In the genomic region with DNA sequence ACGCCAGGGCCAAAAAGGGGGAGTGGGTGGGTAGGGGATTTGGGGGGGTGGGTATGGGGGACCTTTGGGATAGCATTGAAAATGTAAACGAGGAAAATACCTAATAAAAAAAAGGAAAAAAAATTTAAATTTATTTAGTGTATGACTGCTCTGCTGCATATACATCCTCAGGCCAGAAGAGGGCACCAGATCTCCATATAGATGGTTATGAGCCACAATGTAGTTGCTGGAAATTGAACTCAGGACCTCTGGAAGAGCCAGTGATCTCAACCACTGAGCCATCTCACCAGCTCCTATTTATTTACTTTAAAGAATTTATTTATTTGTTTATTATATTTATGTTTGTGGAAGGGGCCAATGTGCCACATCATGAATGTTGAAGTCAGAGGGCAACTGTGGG, we compare ENCODE assay signal across 26 mouse cellular contexts. TPM values are rescaled to one million over a fixed set of nuclear protein-coding genes. Genes with fewer than 3 reads are reported as not detected.
DNase-seq lines count a peak whose midpoint lies in the region; ATAC-seq and TF ChIP-seq lines count a peak whose summit lies in the region.
"Not testable (repeated sequence)": the region's sequence is repeated elsewhere in the genome, so short reads cannot be mapped to it uniquely, and the experiment has no call there.
"Had no signal": no experiment of that assay in that cellular context is flagged by ENCODE, and none has a peak within 500 bp of the region (broad histone marks: within the 10 kb centered on the region; RNA-seq: fewer than 3 reads in every experiment).

No protein-coding gene starts in this region.

- H3K9ac ChIP-seq in hindbrain, embryonic 11.5 days (ENCODE audit: low read depth, low read length); liver, postnatal 0 days (replicated peaks): not testable (repeated sequence)

- not testable (repeated sequence) for ATAC-seq in Patski; liver, postnatal 0 days
- ATAC-seq in hindbrain, embryonic 11.5 days (ENCODE audit: low FRiP score) = 0 out of 2 replicates have a peak, but pooled peaks have one; percentile 19

- H3K36me3 ChIP-seq in E14TG2a.4 (ENCODE audit: insufficient read depth, low read length); hindbrain, embryonic 11.5 days (ENCODE audit: control insufficient read depth, insufficient read depth, low read length); liver, postnatal 0 days (replicated peaks; ENCODE audit: insufficient read depth, low read length): not testable (repeated sequence)

- peaks cover 23% of the 10 kb centered on the region for H3K4me1 ChIP-seq in E14TG2a.4 (replicated peaks; ENCODE audit: low read depth, low read length)
- H3K4me1 ChIP-seq in hindbrain, embryonic 11.5 days (replicated peaks; ENCODE audit: control insufficient read depth, insufficient read depth, low read length); liver, postnatal 0 days (ENCODE audit: insufficient read depth): not testable (repeated sequence)

- CTCF ChIA-PET in Patski (lab: Charles Lee) = interaction anchor here (1.2 to 1.6 kb wide), 4 partner anchors 9 to 448 kb away, joined by 3 to 6 read pairs (median 4); no protein-coding TSS in a partner anchor

- not testable (repeated sequence) for TF ChIP-seq EP300 in liver, postnatal 0 days (IDR thresholded peaks at IDR 0.05; ENCODE audit: low read depth)

- WGBS in hindbrain, embryonic 11.5 days = 24% methylated on average over 1 of the region's 2 CpGs
- 8% methylated on average over 1 of the region's 2 CpGs for WGBS in liver, postnatal 0 days (ENCODE audit: insufficient replicate concordance)

- H3K27me3 ChIP-seq in E14TG2a.4 (ENCODE audit: insufficient read depth, low read length); Patski; hindbrain, embryonic 11.5 days (ENCODE audit: control insufficient read depth, insufficient read depth, low read length); liver, postnatal 0 days (ENCODE audit: insufficient read depth, low read length): not testable (repeated sequence)

- peak; percentile 81 for TF ChIP-seq CTCF in E14TG2a.4 (conservative IDR thresholded peaks at IDR 0.05; ENCODE audit: low read length)
- TF ChIP-seq CTCF in Patski (IDR thresholded peaks at IDR 0.05) = peak; percentile 70
- TF ChIP-seq CTCF in layer of hippocampus, adult 2 months (conservative IDR thresholded peaks at IDR 0.05) = peak; percentile 66
- TF ChIP-seq CTCF in liver, postnatal 0 days (IDR thresholded peaks at IDR 0.05; ENCODE audit: low read depth) = peak; percentile 68

- peaks cover 13% of the 10 kb centered on the region for H3K9me3 ChIP-seq in E14TG2a.4 (ENCODE audit: low read length)
- not testable (repeated sequence) for H3K9me3 ChIP-seq in hindbrain, embryonic 11.5 days (ENCODE audit: control insufficient read depth, low read length); liver, postnatal 0 days (ENCODE audit: low read length)

- POLR2A ChIA-PET in Patski (lab: Charles Lee) = not testable (repeated sequence)

- peak; percentile 48 for DNase-seq in 416B (ENCODE audit: low read depth)
- not testable (repeated sequence) for DNase-seq in Patski (ENCODE audit: low read depth, low spot score); layer of hippocampus, adult 2 months (ENCODE audit: low spot score in 2 of 2); liver, postnatal 0 days
- peak; percentile 27 for DNase-seq in embryo, embryonic 11 days
- DNase-seq in hindbrain, embryonic 11.5 days (ENCODE audit: low spot score) = peak; percentile 17
- DNase-seq in naive thymus-derived CD4-positive, alpha-beta T cell, adult 2 months (ENCODE audit: low read depth) = peak; percentile 55

- in situ Hi-C loops in Patski (cut with MboI; ENCODE audit: low pct_unique_long_range_greater_than_20kb) = loop anchor here (25.0 kb wide), 1 partner anchor 449 kb away; no protein-coding TSS in a partner anchor

- H3K4me3 ChIP-seq in E14TG2a.4 (replicated peaks; ENCODE audit: low read length); hindbrain, embryonic 11.5 days (ENCODE audit: low read depth, low read length); layer of hippocampus, adult 2 months; liver, postnatal 0 days (ENCODE audit: low read depth, low read length): not testable (repeated sequence)

- H3K27ac ChIP-seq in hindbrain, embryonic 11.5 days (ENCODE audit: low read depth, low read length); layer of hippocampus, adult 2 months; liver, postnatal 0 days (ENCODE audit: low read depth): not testable (repeated sequence)

- H3K4me2 ChIP-seq in hindbrain, embryonic 11.5 days (replicated peaks; ENCODE audit: low read depth, low read length); liver, postnatal 0 days (ENCODE audit: low read depth, low read length): not testable (repeated sequence)

RNA-seq across cellular contexts. Expression of a gene that starts 8.8 kb away (rescaled TPM):
- 5.6 TPM for polyA plus RNA-seq in Patski (2021)
- 2.4 and 2.6 TPM in 2 replicates for polyA plus RNA-seq in hindbrain, embryonic 11.5 days (2014; fragmentation: Nextera tagmentation; extraction: Ambion mirVana)
- total RNA-seq in layer of hippocampus, adult 2 months (2021) = 10 to 100 TPM; 15.7 to 17.8 TPM
- 0.26 and 0.29 TPM in 2 replicates for polyA plus RNA-seq in liver, postnatal 0 days (2015; fragmentation: Nextera tagmentation; extraction: Ambion mirVana)

RNA-seq across cellular contexts. Expression of a gene that starts 25.3 kb away (rescaled TPM):
- polyA plus RNA-seq in Patski (2021) = 222 TPM
- 147 and 173 TPM in 2 replicates for polyA plus RNA-seq in hindbrain, embryonic 11.5 days (2014; fragmentation: Nextera tagmentation; extraction: Ambion mirVana)
- 100 to 1,000 TPM; 190 to 199 TPM for total RNA-seq in layer of hippocampus, adult 2 months (2021)
- 53.8 and 59.8 TPM in 2 replicates for polyA plus RNA-seq in liver, postnatal 0 days (2015; fragmentation: Nextera tagmentation; extraction: Ambion mirVana)

RNA-seq across cellular contexts. Expression of a gene that starts 28.8 kb away (rescaled TPM):
- polyA plus RNA-seq in Patski (2021) = 215 TPM
- 154 and 157 TPM in 2 replicates for polyA plus RNA-seq in hindbrain, embryonic 11.5 days (2014; fragmentation: Nextera tagmentation; extraction: Ambion mirVana)
- 100 to 1,000 TPM; 133 to 141 TPM for total RNA-seq in layer of hippocampus, adult 2 months (2021)
- 132 TPM in 2 replicates for polyA plus RNA-seq in liver, postnatal 0 days (2015; fragmentation: Nextera tagmentation; extraction: Ambion mirVana)

RNA-seq across cellular contexts. Expression of a gene that starts 31.6 kb away (rescaled TPM):
- polyA plus RNA-seq in Patski (2021) = not detected
- polyA plus RNA-seq in hindbrain, embryonic 11.5 days (2014; fragmentation: Nextera tagmentation; extraction: Ambion mirVana) = 0.05 TPM in 1 of 2 replicates, not detected in the other
- not detected for total RNA-seq in layer of hippocampus, adult 2 months (2021)
- polyA plus RNA-seq in liver, postnatal 0 days (2015; fragmentation: Nextera tagmentation; extraction: Ambion mirVana) = not detected in 2 replicates
- total RNA-seq: adrenal gland, adult 8-10 months; gastrocnemius, adult 8-10 months; hematopoietic stem cell, adult 5-6 weeks; layer of hippocampus, postnatal 10 days; megakaryocyte-erythroid progenitor cell, adult 5-6 weeks had no signal
- polyA plus RNA-seq: C2C12; embryonic facial prominence, embryonic 13.5 days; erythroblast, embryonic 14.5 days; forebrain, embryonic 13.5 days; gonadal fat pad, adult 2 months; heart, embryonic 10.5 days; heart, embryonic 16.5 days; kidney, embryonic 16.5 days; large intestine, adult 2 months; liver, embryonic 11.5 days; lung, adult 2 months; myocyte; stomach, embryonic 15.5 days had no signal

RNA-seq across cellular contexts. Expression of a gene that starts 53.6 kb away (rescaled TPM):
- polyA plus RNA-seq in Patski (2021) = 21.8 TPM
- polyA plus RNA-seq in hindbrain, embryonic 11.5 days (2014; fragmentation: Nextera tagmentation; extraction: Ambion mirVana) = 25.0 and 25.3 TPM in 2 replicates
- 10 to 100 TPM; 32.9 to 34.8 TPM for total RNA-seq in layer of hippocampus, adult 2 months (2021)
- 5.6 and 7.2 TPM in 2 replicates for polyA plus RNA-seq in liver, postnatal 0 days (2015; fragmentation: Nextera tagmentation; extraction: Ambion mirVana)
